Mouse (Mus musculus) liver, embryonic 16.5 days (tissue): ENCODE data around the gene Cbr3. TPM values are rescaled to one million over a fixed set of nuclear protein-coding genes. Genes with fewer than 3 reads are reported as not detected.

ENCODE experiments used
- ATAC-seq: fragments of 200-750 bp; cut with Nextera tagmentation; 2 replicates; pipeline ENCODE4 v1.8.0; 2017; ENCODE audit warnings: low read depth, mild to moderate bottlenecking, moderate number of reproducible peaks, moderate library complexity
- H3K27ac ChIP-seq: fragments of 300-500 bp; sonication (generic); 2 replicates; pipeline ENCODE4 v1.5.1; 2014; ENCODE audit warnings: mild to moderate bottlenecking, low read length
- H3K27me3 ChIP-seq: fragments of 300-500 bp; sonication (generic); 2 replicates; pipeline ENCODE4 v1.6.1; 2014; ENCODE audit warnings: low read depth, low read length, mixed read lengths; ENCODE audit not compliant: control insufficient read depth, insufficient read depth
- H3K36me3 ChIP-seq: fragments of 300-500 bp; sonication (generic); 2 replicates; pipeline ENCODE4 v1.6.1; 2014; ENCODE audit warnings: mild to moderate bottlenecking; ENCODE audit not compliant: control insufficient read depth, insufficient read depth
- H3K4me1 ChIP-seq: fragments of 300-500 bp; sonication (generic); 2 replicates; pipeline ENCODE4 v1.6.1; 2014; ENCODE audit warnings: low read depth, low read length, mixed read lengths; ENCODE audit not compliant: control insufficient read depth
- H3K4me2 ChIP-seq: fragments of 300-500 bp; sonication (generic); 2 replicates; pipeline ENCODE4 v1.6.1; 2014; ENCODE audit warnings: low read depth, low read length, mixed read lengths
- H3K4me3 ChIP-seq: fragments of 300-500 bp; sonication (generic); 2 replicates; pipeline ENCODE4 v1.5.1; 2014; ENCODE audit warnings: low read depth, mild to moderate bottlenecking, low read length
- H3K9ac ChIP-seq: fragments of 300-500 bp; sonication (generic); 2 replicates; pipeline ENCODE4 v1.6.1; 2014; ENCODE audit warnings: low read depth, low read length
- H3K9me3 ChIP-seq: fragments of 300-500 bp; sonication (generic); replicated peaks from 2 replicates; pipeline ENCODE4 v1.6.1; 2016; ENCODE audit warnings: low read length; ENCODE audit not compliant: control insufficient read depth
- WGBS: fragments of 180-500 bp; shearing (Covaris S2); extraction: QIAGEN DNeasy Blood & Tissue Kit; methylation state at CpG from one replicate; pipeline ENCODE4 v1.1.7; 2014; ENCODE audit not compliant: insufficient replicate concordance; 5-methylcytosine and 5-hydroxymethylcytosine counted together
- polyA plus RNA-seq: library from polyadenylated mRNA; unstranded; fragments of >200 nt; fragmentation: Nextera tagmentation; extraction: Ambion mirVana; gene quantifications from 2 replicates; pipeline ENCODE4 v1.2.1, GENCODE M21; 2015

Cbr3 gene
- polyA plus RNA-seq, 1 experiment from 2014 or later: 0.73 TPM

DNA sequence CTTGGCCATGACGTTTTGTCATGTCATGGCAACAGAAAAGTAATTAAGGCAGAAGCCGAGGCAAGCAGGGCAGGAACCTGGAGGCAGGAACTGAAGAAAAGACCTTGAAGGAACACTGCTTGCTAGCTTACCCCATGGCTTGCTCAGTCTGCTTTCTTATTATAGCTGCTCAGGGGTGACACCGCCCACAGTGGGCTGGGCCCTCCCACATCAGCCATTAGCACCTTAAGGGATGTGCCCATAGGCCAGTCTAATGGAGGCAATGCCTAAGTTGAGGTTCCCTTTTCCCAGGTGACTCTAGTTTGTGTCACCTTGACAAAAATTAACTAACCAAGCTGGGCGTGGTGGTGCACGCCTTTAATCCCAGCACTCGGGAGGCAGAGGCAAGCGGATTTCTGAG is 24.1 kb downstream of the Cbr3 start:
- H3K4me1 ChIP-seq: peaks cover 6% of the 10 kb centered on the region
- no peak overlapping the region for H3K27ac ChIP-seq
- no peak overlapping the region for H3K4me3 ChIP-seq
- no peaks in the 10 kb centered on the region for H3K27me3 ChIP-seq
- ATAC-seq: no peak
- H3K36me3 ChIP-seq: no peaks in the 10 kb centered on the region
- WGBS: 74% methylated on average over 7 of the region's 7 CpGs
- H3K4me2 ChIP-seq: no peak overlapping the region
- no peak overlapping the region for H3K9ac ChIP-seq
- no peaks in the 10 kb centered on the region for H3K9me3 ChIP-seq

DNA sequence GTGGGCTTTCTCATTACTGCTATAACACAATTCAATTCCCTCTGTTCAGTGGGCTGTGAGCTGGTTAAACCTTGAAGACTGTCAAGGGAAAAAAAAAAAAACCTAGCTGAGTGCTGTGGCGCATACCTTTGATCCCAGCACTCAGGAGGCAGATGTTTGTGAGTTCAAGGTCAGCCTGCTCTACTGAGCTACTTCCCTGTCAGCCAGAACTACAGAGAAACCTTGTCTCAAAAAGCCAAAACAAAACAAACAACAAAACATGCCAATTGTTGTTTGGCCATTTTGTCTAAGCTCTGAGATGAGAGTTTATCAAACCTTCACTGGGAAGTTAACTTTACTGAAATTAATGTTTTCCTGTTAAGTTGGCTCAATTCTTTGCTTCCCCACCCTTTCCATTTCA is 26.2 kb downstream of the Cbr3 start:
- Histone ChIP-seq H3K36me3 (no peaks in the 10 kb centered on the region), H3K9ac (no peak overlapping the region), H3K27me3 (no peaks in the 10 kb centered on the region), H3K4me3 (no peak overlapping the region), H3K4me2 (no peak overlapping the region), H3K4me1 (peaks cover 18% of the 10 kb centered on the region), H3K27ac (no peak overlapping the region), H3K9me3 (no peaks in the 10 kb centered on the region)
- 78% methylated on average over 1 of the region's 1 CpGs for WGBS
- ATAC-seq: no peak

DNA sequence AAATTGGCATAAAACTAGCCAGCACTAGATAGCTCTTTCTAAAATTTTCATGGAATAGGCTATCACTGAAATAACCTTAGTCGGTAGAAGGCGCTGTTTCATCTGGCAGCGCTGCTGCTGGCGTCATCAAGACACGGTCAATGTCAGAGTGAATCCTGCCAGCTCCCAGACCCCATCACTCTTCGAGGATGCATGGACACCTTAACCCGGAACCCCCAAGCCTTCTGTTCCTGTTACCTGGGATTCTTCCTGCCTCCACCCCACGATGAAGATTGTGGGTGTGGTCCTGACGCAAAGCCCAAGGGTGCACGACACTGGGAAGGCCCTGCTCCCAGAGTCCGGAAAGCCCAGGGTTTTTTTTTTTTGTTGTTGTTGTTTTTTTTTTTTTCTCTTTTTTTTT is 27.9 kb downstream of the Cbr3 start:
- ATAC-seq: peak; percentile 9
- H3K4me1 ChIP-seq: peaks cover 31% of the 10 kb centered on the region
- H3K9ac ChIP-seq: peak overlapping the region; percentile 30; the same call in 1 of the 2 replicates
- no peaks in the 10 kb centered on the region for H3K36me3 ChIP-seq
- peak overlapping the region; percentile 90 for H3K4me3 ChIP-seq
- H3K9me3 ChIP-seq: no peaks in the 10 kb centered on the region
- H3K4me2 ChIP-seq: peak overlapping the region; percentile 62
- WGBS: 0% methylated on average over 11 of the region's 11 CpGs
- H3K27ac ChIP-seq: peak overlapping the region; percentile 82
- no peaks in the 10 kb centered on the region for H3K27me3 ChIP-seq

DNA sequence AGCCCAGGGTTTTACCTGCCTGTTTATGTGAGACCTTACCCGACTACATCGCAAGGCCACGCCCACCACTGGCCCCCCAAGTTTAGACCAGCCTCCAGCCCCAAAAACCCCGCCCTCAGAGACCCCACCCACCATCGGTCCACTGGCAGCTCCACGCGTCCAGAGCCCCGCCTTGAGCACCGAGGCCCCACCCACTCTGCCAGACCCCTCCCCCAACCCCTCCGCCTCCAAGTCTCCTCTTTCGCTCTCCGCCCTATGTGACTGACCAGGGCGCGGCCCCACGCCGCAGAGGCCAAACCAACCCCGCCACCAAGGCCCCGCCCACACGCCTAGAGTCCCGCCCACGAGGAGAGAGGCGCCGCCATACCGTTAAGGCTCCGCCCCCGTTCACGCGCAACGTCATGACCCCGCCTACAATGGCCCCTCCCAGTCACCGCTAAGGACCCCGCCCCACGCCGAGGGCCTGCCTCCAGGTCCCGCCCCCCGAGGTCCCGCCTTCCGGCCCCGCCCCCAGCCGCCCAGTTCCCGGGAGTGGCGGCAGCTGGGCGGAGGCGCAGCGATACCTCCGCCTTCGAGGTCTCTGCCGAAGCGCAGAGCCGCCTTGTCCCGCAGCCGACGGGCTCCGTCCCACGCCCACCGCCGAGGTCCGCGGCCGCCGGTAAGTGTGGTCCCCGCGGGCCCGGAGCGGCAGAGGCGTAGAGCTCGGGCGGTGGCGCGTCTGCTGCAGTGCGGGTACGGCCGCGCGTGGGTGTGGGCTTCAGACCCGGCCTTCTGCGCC is 28.6 kb downstream of the Cbr3 start, which contains the start of gene Dop1b:
Dop1b (plus strand) TSS at position 494 of the 778 bp plus-strand sequence.
- Histone ChIP-seq H3K9ac (peak within 1 kb of the TSS; percentile 97), H3K4me1 (peaks cover 32% of the 10 kb centered on the region), H3K4me2 (peak within 1 kb of the TSS; percentile 99), H3K27me3 (no peaks in the 10 kb centered on the region), H3K27ac (peak within 1 kb of the TSS; percentile 92), H3K4me3 (peak within 1 kb of the TSS; percentile 90), H3K9me3 (no peaks in the 10 kb centered on the region), H3K36me3 (no peaks in the 10 kb centered on the region)
- under 1% methylated on average over 64 of the region's 77 CpGs for WGBS
- ATAC-seq: peak; percentile 88

DNA sequence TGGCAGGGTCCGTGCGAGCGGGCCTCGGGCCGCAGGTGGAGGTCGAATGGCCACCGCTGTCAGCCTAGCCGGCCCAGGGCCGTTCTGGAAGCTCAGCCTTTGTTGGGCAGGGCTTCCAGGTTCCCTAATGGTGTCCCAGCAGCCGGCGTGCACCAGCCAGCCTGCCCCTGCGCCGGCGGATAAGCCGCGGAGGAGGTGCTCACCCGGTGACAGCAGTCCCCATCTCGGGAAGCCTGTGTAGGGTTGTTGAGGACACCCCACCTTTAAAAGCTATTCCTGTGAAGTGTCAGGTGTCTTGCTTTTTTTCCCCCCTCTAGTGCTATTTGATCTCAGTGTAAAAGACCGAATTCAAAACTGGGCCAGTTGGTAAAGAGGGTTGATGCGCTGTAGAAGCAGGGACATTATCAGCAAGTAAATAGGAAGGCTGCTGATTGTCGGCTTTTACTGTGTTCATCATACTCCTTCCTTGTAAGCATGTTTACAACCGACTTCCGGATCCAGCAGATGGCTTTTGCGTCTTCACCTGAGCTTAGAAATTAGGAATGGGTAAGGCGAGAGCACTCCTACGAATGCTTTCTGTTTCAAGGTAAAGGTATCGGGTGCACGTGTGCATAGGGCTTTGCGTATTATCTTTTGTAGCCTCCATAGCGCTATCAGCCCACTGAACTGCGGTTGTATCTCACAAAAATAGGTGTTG is 29.3 kb downstream of the Cbr3 start:
- Histone ChIP-seq H3K36me3 (no peaks in the 10 kb centered on the region), H3K27ac (peak overlapping the region; percentile 92), H3K4me1 (peaks cover 33% of the 10 kb centered on the region), H3K4me3 (peak overlapping the region; percentile 90), H3K9me3 (no peaks in the 10 kb centered on the region), H3K4me2 (peak overlapping the region; percentile 99), H3K27me3 (no peaks in the 10 kb centered on the region), H3K9ac (peak overlapping the region; percentile 97)
- WGBS: 4% methylated on average over 31 of the region's 31 CpGs
- ATAC-seq: peak; percentile 30

DNA sequence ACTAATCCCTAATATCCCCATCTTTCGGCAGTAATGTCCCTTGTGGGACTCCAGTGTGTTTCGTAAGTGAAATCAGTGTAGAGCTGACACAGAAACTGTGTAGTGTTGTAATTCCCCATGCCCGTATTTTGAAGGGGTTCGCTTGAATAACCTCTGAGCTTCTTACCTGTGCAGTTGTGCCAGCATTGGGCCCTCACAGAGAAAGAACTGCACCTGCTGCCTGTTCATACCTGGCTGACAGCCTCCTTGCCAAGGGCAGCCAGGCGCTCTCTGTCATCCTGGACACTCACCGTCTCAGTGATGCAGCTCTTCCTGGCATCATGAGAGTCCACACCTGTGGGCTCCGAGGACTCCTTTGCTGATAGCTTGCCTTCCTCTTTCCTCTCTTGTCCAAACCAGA is 30.0 kb downstream of the Cbr3 start:
- no peaks in the 10 kb centered on the region for H3K36me3 ChIP-seq
- H3K4me3 ChIP-seq: peak overlapping the region; percentile 90
- no peaks in the 10 kb centered on the region for H3K9me3 ChIP-seq
- H3K27me3 ChIP-seq: no peaks in the 10 kb centered on the region
- no peak for ATAC-seq
- peak overlapping the region; percentile 99 for H3K4me2 ChIP-seq
- 64% methylated on average over 7 of the region's 7 CpGs for WGBS
- peaks cover 37% of the 10 kb centered on the region for H3K4me1 ChIP-seq
- peak overlapping the region; percentile 92 for H3K27ac ChIP-seq
- H3K9ac ChIP-seq: peak overlapping the region; percentile 97

DNA sequence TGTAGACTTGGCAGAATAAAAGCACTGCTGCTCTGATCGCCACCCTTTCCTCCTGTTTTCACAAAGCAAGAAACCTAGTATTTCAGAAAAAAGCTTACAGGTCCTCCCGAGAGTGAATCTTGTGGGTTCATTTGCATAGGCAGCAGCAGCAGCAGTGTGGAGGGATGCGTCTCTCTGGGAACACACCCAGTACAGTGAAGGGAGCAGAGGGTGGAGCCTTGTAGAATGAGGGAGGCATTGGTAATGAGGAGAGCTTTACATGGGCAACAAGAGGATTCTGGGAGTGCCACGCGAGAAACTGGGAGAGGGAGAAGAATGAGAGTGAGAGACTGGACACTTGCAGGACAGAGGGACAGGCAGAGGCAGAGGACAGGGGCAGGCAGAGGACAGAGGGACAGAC is 31.4 kb downstream of the Cbr3 start:
- Histone ChIP-seq H3K4me1 (peaks cover 37% of the 10 kb centered on the region), H3K9ac (no peak overlapping the region), H3K27ac (peak overlapping the region; percentile 31; the same call in 1 of the 2 replicates), H3K36me3 (no peaks in the 10 kb centered on the region), H3K27me3 (no peaks in the 10 kb centered on the region), H3K4me3 (no peak overlapping the region), H3K9me3 (no peaks in the 10 kb centered on the region), H3K4me2 (peak overlapping the region; percentile 30)
- ATAC-seq: no peak
- 25% methylated on average over 5 of the region's 5 CpGs for WGBS

DNA sequence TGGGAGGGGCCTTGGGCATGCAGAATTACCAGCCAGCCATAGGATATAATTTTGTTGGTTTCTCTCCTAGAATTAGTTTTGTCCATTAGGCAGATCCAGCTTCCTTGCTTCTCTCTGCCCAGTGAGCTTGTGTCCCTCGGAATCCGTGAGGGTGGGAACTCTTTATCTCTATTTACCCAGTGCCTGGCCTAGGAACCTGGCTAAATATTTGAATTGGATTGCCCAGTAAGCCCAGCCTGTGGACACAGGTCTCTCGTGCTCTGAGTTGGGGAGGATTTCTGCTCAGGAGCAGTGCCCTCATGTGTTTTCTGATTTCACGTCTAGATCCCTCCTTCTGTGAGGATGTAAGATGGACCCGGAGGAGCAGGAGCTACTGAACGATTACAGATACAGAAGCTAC is 32.8 kb downstream of the Cbr3 start:
- H3K4me3 ChIP-seq: peak overlapping the region; percentile 38
- H3K27ac ChIP-seq: peak overlapping the region; percentile 28; the same call in 1 of the 2 replicates
- H3K9me3 ChIP-seq: no peaks in the 10 kb centered on the region
- peak overlapping the region; percentile 22; the same call in 1 of the 2 replicates for H3K4me2 ChIP-seq
- ATAC-seq: no peak
- H3K27me3 ChIP-seq: no peaks in the 10 kb centered on the region
- H3K4me1 ChIP-seq: peaks cover 37% of the 10 kb centered on the region
- H3K9ac ChIP-seq: no peak overlapping the region
- no peaks in the 10 kb centered on the region for H3K36me3 ChIP-seq
- 61% methylated on average over 6 of the region's 6 CpGs for WGBS

DNA sequence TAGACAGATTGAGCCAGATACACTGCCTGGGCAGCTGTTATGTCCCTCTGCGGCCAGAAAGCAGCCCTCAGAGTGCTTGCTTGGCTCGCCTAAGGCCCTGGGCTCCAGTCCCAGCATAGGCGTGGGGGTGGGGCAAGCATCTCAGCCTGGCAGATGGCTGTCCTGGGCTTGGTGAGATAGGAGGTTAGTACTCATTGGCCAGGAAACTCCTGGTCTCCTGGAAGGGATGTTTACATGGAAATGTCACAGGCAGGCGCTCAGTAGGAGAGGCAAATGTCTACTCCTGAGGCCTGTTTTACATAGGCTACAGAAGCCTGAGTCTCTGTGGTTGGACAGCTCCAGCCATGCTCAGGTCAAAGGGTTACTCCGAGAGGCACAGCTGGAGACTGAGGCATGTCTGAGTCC is 34.3 kb downstream of the Cbr3 start:
- Histone ChIP-seq H3K36me3 (no peaks in the 10 kb centered on the region), H3K4me1 (peaks cover 40% of the 10 kb centered on the region), H3K27ac (peak overlapping the region; percentile 4), H3K4me2 (peak overlapping the region; percentile 33; the same call in 1 of the 2 replicates), H3K4me3 (peak overlapping the region; percentile 12; the same call in 1 of the 2 replicates), H3K27me3 (no peaks in the 10 kb centered on the region), H3K9me3 (no peaks in the 10 kb centered on the region), H3K9ac (0 out of 2 replicates have a peak overlapping the region, but pooled peaks have one; percentile 7)
- WGBS: 40% methylated on average over 5 of the region's 5 CpGs
- ATAC-seq: peak; percentile 81
